Mouse (Mus musculus): ENCODE measurements around the gene Cmtr1.
"Not testable (repeated sequence)": the region's sequence is repeated elsewhere in the genome, so short reads cannot be mapped to it uniquely, and the experiment has no call there.

Cmtr1 gene

GRCm38 (mm10) chr17:29704781-29705180 is 44.4 kb downstream of the Cmtr1 start:
- peak; percentile 61 for DNase-seq (ENCODE audit: low read depth, low spot score)

- DNase-seq (ENCODE audit: low read depth, low spot score) = no peak
Observed at GRCm38 (mm10) chr17:29705881-29706280, 45.5 kb downstream of the Cmtr1 start.

- DNase-seq (ENCODE audit: low read depth, low spot score) = no peak
Observed at GRCm38 (mm10) chr17:29706981-29707545, 46.7 kb downstream of the Cmtr1 start.

GRCm38 (mm10) chr17:29708783-29709182 is 48.4 kb downstream of the Cmtr1 start:
- no peak for DNase-seq (ENCODE audit: low read depth, low spot score)

- DNase-seq (ENCODE audit: low read depth, low spot score) = no peak
Observed at GRCm38 (mm10) chr17:29710562-29711044, 50.2 kb downstream of the Cmtr1 start.

- DNase-seq (ENCODE audit: low read depth, low spot score) = no peak
Observed at GRCm38 (mm10) chr17:29711076-29711744, 50.8 kb downstream of the Cmtr1 start.

GRCm38 (mm10) chr17:29711745-29712431 is 51.5 kb downstream of the Cmtr1 start:
- peak; percentile 59 for DNase-seq (ENCODE audit: low read depth, low spot score)

GRCm38 (mm10) chr17:29712565-29712964 is 52.2 kb downstream of the Cmtr1 start:
- DNase-seq (ENCODE audit: low read depth, low spot score) = peak; percentile 62

- DNase-seq (ENCODE audit: low read depth, low spot score) = not testable (repeated sequence)
Observed at GRCm38 (mm10) chr17:29713734-29714133, 53.3 kb downstream of the Cmtr1 start.

- peak; percentile 98 for DNase-seq (ENCODE audit: low read depth, low spot score)
Observed at GRCm38 (mm10) chr17:29716732-29717445, 56.5 kb downstream of the Cmtr1 start, which contains the start of gene Ccdc167. Gene Ccdc167, minus strand, starts transcription at chr17:29717044.

GRCm38 (mm10) chr17:29718660-29719059 is 58.3 kb downstream of the Cmtr1 start:
- DNase-seq (ENCODE audit: low read depth, low spot score) = no peak

GRCm38 (mm10) chr17:29719628-29720575 is 59.5 kb downstream of the Cmtr1 start:
- no peak for DNase-seq (ENCODE audit: low read depth, low spot score)

- no peak for DNase-seq (ENCODE audit: low read depth, low spot score)
Observed at GRCm38 (mm10) chr17:29720755-29721365, 60.5 kb downstream of the Cmtr1 start.

GRCm38 (mm10) chr17:29724610-29725009 is 64.2 kb downstream of the Cmtr1 start:
- DNase-seq (ENCODE audit: low read depth, low spot score) = no peak

GRCm38 (mm10) chr17:29725027-29725620 is 64.7 kb downstream of the Cmtr1 start:
- no peak for DNase-seq (ENCODE audit: low read depth, low spot score)

GRCm38 (mm10) chr17:29728082-29728481 is 67.7 kb downstream of the Cmtr1 start:
- DNase-seq (ENCODE audit: low read depth, low spot score) = no peak

- DNase-seq (ENCODE audit: low read depth, low spot score) = no peak
Observed at GRCm38 (mm10) chr17:29730510-29731265, 70.3 kb downstream of the Cmtr1 start.

- DNase-seq (ENCODE audit: low read depth, low spot score) = no peak
Observed at GRCm38 (mm10) chr17:29731266-29731952, 71.0 kb downstream of the Cmtr1 start.

- no peak for DNase-seq (ENCODE audit: low read depth, low spot score)
Observed at GRCm38 (mm10) chr17:29731953-29732325, 71.5 kb downstream of the Cmtr1 start.

All from forelimb bud, embryonic 11.5 days (tissue).